Mouse (Mus musculus): Measurements from ENCODE around the gene Rab3ip. TPM values are rescaled to one million over a fixed set of nuclear protein-coding genes. Genes with fewer than 3 reads are reported as not detected.

The Rab3ip gene
- polyA plus RNA-seq, 1 experiment from 2014 or later, result 15.5 TPM

- ATAC-seq, result no peak
- DNase-seq, result no peak
- H3K27ac ChIP-seq (ENCODE audit: low read depth), result no peak overlapping the region
- no peak overlapping the region for H3K9ac ChIP-seq (replicated peaks)
- H3K4me3 ChIP-seq (ENCODE audit: low read depth, low read length), result no peak overlapping the region
- no peaks in the 10 kb centered on the region for H3K9me3 ChIP-seq (ENCODE audit: low read length)
- no peaks in the 10 kb centered on the region for H3K4me1 ChIP-seq (ENCODE audit: insufficient read depth)
- H3K36me3 ChIP-seq (replicated peaks; ENCODE audit: insufficient read depth, low read length), result no peaks in the 10 kb centered on the region
- H3K4me2 ChIP-seq (ENCODE audit: low read depth, low read length), result no peak overlapping the region
- 75% methylated on average over 11 of the region's 11 CpGs for WGBS (ENCODE audit: insufficient replicate concordance)
- no peaks in the 10 kb centered on the region for H3K27me3 ChIP-seq (ENCODE audit: insufficient read depth, low read length)
- no peak for TF ChIP-seq CTCF (IDR thresholded peaks at IDR 0.05; ENCODE audit: low read depth)
- TF ChIP-seq EP300 (IDR thresholded peaks at IDR 0.05; ENCODE audit: low read depth), result no peak
Observed at GRCm38 (mm10) chr10:116964084-116964483, 13.5 kb upstream of the Rab3ip start.

DNA sequence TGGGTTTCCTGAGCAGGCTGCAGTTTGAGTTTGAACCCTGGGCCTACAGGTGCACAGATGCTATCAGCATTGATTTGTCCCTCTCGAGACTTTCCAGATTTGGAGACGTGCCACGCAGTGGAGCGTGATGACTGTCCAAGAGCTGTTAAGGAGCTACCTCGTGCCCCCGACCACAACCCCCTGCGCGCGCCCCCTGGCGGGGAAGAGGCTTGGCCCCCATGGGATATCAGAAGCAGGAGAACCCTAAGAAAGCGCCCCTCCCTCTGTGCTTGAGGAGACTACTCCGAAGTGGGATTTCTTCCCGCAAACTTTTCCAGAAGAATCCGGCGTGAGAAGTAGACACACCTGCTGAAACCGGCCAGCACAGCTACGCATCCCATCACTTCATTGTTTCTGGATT, 12.2 kb upstream of the Rab3ip start:
- Histone ChIP-seq H3K36me3 (replicated peaks; ENCODE audit: insufficient read depth, low read length) (no peaks in the 10 kb centered on the region), H3K4me1 (ENCODE audit: insufficient read depth) (no peaks in the 10 kb centered on the region), H3K27ac (ENCODE audit: low read depth) (no peak overlapping the region), H3K4me2 (ENCODE audit: low read depth, low read length) (no peak overlapping the region), H3K27me3 (ENCODE audit: insufficient read depth, low read length) (no peaks in the 10 kb centered on the region), H3K9ac (replicated peaks) (no peak overlapping the region), H3K9me3 (ENCODE audit: low read length) (no peaks in the 10 kb centered on the region), H3K4me3 (ENCODE audit: low read depth, low read length) (no peak overlapping the region)
- WGBS (ENCODE audit: insufficient replicate concordance), result 59% methylated on average over 17 of the region's 17 CpGs
- ATAC-seq (no peak), DNase-seq (no peak)
- TF ChIP-seq EP300 (IDR thresholded peaks at IDR 0.05; ENCODE audit: low read depth) (no peak), CTCF (IDR thresholded peaks at IDR 0.05; ENCODE audit: low read depth) (peak; percentile 28)

DNA sequence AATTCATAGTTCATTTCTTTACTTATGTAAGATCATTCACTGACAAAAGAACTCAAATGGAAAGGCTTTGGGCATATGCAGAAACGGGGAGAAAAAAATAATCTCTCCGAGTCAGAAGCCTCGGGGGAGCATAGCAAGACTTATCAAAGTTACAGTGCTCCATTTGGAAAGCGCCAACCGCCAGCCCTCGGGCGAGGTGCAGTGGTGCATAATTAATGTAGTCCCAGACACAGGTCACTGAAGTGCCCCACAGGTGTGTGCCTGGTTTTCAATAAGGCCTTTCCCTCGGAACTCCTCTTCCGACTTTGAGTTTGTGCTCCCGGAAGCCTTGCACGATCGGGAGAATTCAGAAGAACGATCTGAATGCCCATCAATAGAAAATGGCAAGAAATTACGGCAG, 11.6 kb upstream of the Rab3ip start:
- Histone ChIP-seq H3K27me3 (ENCODE audit: insufficient read depth, low read length) (no peaks in the 10 kb centered on the region), H3K36me3 (replicated peaks; ENCODE audit: insufficient read depth, low read length) (no peaks in the 10 kb centered on the region), H3K9ac (replicated peaks) (no peak overlapping the region), H3K9me3 (ENCODE audit: low read length) (no peaks in the 10 kb centered on the region), H3K27ac (ENCODE audit: low read depth) (no peak overlapping the region), H3K4me2 (ENCODE audit: low read depth, low read length) (no peak overlapping the region), H3K4me3 (ENCODE audit: low read depth, low read length) (no peak overlapping the region), H3K4me1 (ENCODE audit: insufficient read depth) (no peaks in the 10 kb centered on the region)
- TF ChIP-seq CTCF (IDR thresholded peaks at IDR 0.05; ENCODE audit: low read depth) (no peak), EP300 (IDR thresholded peaks at IDR 0.05; ENCODE audit: low read depth) (no peak)
- ATAC-seq (no peak), DNase-seq (no peak)
- WGBS (ENCODE audit: insufficient replicate concordance), result 80% methylated on average over 14 of the region's 14 CpGs

GRCm38 (mm10) chr10:116957867-116958551, 7.4 kb upstream of the Rab3ip start:
- 18% methylated on average over 5 of the region's 5 CpGs for WGBS (ENCODE audit: insufficient replicate concordance)
- Histone ChIP-seq H3K36me3 (replicated peaks; ENCODE audit: insufficient read depth, low read length) (no peaks in the 10 kb centered on the region), H3K4me3 (ENCODE audit: low read depth, low read length) (no peak overlapping the region), H3K27me3 (ENCODE audit: insufficient read depth, low read length) (no peaks in the 10 kb centered on the region), H3K9me3 (ENCODE audit: low read length) (0 out of 2 replicates have a peak, but pooled peaks cover 2% of the 10 kb centered on the region), H3K9ac (replicated peaks) (no peak overlapping the region), H3K4me1 (ENCODE audit: insufficient read depth) (no peaks in the 10 kb centered on the region), H3K4me2 (ENCODE audit: low read depth, low read length) (no peak overlapping the region), H3K27ac (ENCODE audit: low read depth) (no peak overlapping the region)
- DNase-seq (no peak), ATAC-seq (no peak)
- TF ChIP-seq EP300 (IDR thresholded peaks at IDR 0.05; ENCODE audit: low read depth) (no peak), CTCF (IDR thresholded peaks at IDR 0.05; ENCODE audit: low read depth) (no peak)

- ATAC-seq (no peak), DNase-seq (no peak)
- no peak overlapping the region for H3K27ac ChIP-seq (ENCODE audit: low read depth)
- H3K4me1 ChIP-seq (ENCODE audit: insufficient read depth), result no peaks in the 10 kb centered on the region
- WGBS (ENCODE audit: insufficient replicate concordance), result 85% methylated on average over 11 of the region's 11 CpGs
- H3K27me3 ChIP-seq (ENCODE audit: insufficient read depth, low read length), result no peaks in the 10 kb centered on the region
- no peak overlapping the region for H3K4me3 ChIP-seq (ENCODE audit: low read depth, low read length)
- 0 out of 2 replicates have a peak, but pooled peaks cover 2% of the 10 kb centered on the region for H3K9me3 ChIP-seq (ENCODE audit: low read length)
- H3K9ac ChIP-seq (replicated peaks), result no peak overlapping the region
- TF ChIP-seq EP300 (IDR thresholded peaks at IDR 0.05; ENCODE audit: low read depth) (no peak), CTCF (IDR thresholded peaks at IDR 0.05; ENCODE audit: low read depth) (no peak)
- H3K36me3 ChIP-seq (replicated peaks; ENCODE audit: insufficient read depth, low read length), result no peaks in the 10 kb centered on the region
- no peak overlapping the region for H3K4me2 ChIP-seq (ENCODE audit: low read depth, low read length)
Observed at GRCm38 (mm10) chr10:116956483-116957158, 6.1 kb upstream of the Rab3ip start.

GRCm38 (mm10) chr10:116955191-116955590, 4.6 kb upstream of the Rab3ip start:
- ATAC-seq (no peak), DNase-seq (no peak)
- no peak for TF ChIP-seq CTCF (IDR thresholded peaks at IDR 0.05; ENCODE audit: low read depth)
- no peak for TF ChIP-seq EP300 (IDR thresholded peaks at IDR 0.05; ENCODE audit: low read depth)
- H3K9me3 ChIP-seq (ENCODE audit: low read length), result 0 out of 2 replicates have a peak, but pooled peaks cover 2% of the 10 kb centered on the region
- 86% methylated on average over 6 of the region's 6 CpGs for whole genome bisulfite sequencing (ENCODE audit: insufficient replicate concordance)
- no peaks in the 10 kb centered on the region; the same call in 1 of the 2 replicates for H3K4me1 ChIP-seq (ENCODE audit: insufficient read depth)
- H3K27me3 ChIP-seq (ENCODE audit: insufficient read depth, low read length), result no peaks in the 10 kb centered on the region
- no peak overlapping the region for H3K27ac ChIP-seq (ENCODE audit: low read depth)
- H3K36me3 ChIP-seq (replicated peaks; ENCODE audit: insufficient read depth, low read length), result no peaks in the 10 kb centered on the region
- H3K9ac ChIP-seq (replicated peaks), result no peak overlapping the region
- no peak overlapping the region for H3K4me2 ChIP-seq (ENCODE audit: low read depth, low read length)
- H3K4me3 ChIP-seq (ENCODE audit: low read depth, low read length), result no peak overlapping the region
